Mouse (Mus musculus): ENCODE measurements around the gene Tmem174. TPM values are rescaled to one million over a fixed set of nuclear protein-coding genes. Genes with fewer than 3 reads are reported as not detected.

Gene Tmem174
- polyA plus RNA-seq, 1 experiment from 2014 or later = not detected

GRCm38 (mm10) chr13:98654129-98654939, 17.1 kb upstream of the Tmem174 start:
- no peak for DNase-seq (ENCODE audit: low spot score)
- Histone ChIP-seq H3K27me3 (ENCODE audit: low read depth, poor library complexity, severe bottlenecking) (no peaks in the 10 kb centered on the region), H3K27ac (no peak overlapping the region), H3K4me3 (no peak overlapping the region), H3K4me1 (peaks cover 14% of the 10 kb centered on the region), H3K9me3 (replicated peaks) (no peaks in the 10 kb centered on the region), H3K36me3 (no peaks in the 10 kb centered on the region)
- WGBS = 90% methylated on average over 10 of the region's 10 CpGs

GRCm38 (mm10) chr13:98652194-98652593, 15.0 kb upstream of the Tmem174 start:
- DNase-seq (ENCODE audit: low spot score) = no peak
- WGBS = 88% methylated on average over 2 of the region's 2 CpGs

DNA sequence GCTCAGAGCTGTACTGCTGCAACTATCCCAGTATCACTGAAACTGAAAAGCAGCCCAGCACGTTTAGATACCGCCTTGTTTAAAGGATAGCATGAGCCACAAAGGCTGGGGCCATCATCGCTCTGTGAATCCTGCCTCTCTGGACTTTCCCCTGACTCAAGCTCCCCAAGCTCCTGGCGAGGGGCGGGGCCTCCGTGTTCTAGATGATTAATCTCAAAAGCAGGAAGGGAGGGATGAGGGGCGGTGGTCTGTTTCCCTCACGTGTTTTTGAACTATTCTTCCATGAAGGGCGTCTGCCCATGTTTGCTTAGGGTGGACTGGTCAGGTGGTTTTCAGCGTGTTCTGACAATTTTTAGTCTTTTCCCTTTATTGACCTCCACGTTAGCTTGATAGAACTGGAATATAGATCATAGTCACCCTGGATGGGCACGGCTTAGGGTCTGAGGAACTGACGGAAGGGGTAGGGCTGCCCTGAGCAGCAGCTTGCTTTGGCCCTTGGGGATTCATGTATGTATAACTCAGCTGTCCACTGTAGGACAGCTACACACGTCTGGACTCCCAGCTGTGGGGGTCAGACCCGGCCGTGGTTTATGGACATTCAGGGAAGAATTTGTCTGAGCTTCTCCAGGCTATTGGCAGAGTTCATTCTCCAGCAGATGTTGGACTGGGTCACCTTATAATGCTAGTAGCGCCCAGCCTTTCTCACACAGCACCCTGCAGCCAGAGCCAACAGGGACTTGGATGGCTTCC, 14.2 kb upstream of the Tmem174 start:
- H3K9me3 ChIP-seq (replicated peaks) = no peaks in the 10 kb centered on the region
- H3K36me3 ChIP-seq = no peaks in the 10 kb centered on the region
- DNase-seq (ENCODE audit: low spot score) = no peak
- no peaks in the 10 kb centered on the region for H3K27me3 ChIP-seq (ENCODE audit: low read depth, poor library complexity, severe bottlenecking)
- 79% methylated on average over 17 of the region's 17 CpGs for WGBS
- H3K4me1 ChIP-seq = peaks cover 14% of the 10 kb centered on the region
- H3K4me3 ChIP-seq = no peak overlapping the region
- H3K27ac ChIP-seq = no peak overlapping the region

More at GRCm38 (mm10) chr13:98652194-98652593, 15.0 kb upstream of the Tmem174 start:
- no peaks in the 10 kb centered on the region for H3K36me3 ChIP-seq
- H3K27me3 ChIP-seq (ENCODE audit: low read depth, poor library complexity, severe bottlenecking) = no peaks in the 10 kb centered on the region
- no peak overlapping the region for H3K4me3 ChIP-seq
- no peaks in the 10 kb centered on the region for H3K9me3 ChIP-seq (replicated peaks)
- no peak overlapping the region for H3K27ac ChIP-seq
- H3K4me1 ChIP-seq = peaks cover 14% of the 10 kb centered on the region

DNA sequence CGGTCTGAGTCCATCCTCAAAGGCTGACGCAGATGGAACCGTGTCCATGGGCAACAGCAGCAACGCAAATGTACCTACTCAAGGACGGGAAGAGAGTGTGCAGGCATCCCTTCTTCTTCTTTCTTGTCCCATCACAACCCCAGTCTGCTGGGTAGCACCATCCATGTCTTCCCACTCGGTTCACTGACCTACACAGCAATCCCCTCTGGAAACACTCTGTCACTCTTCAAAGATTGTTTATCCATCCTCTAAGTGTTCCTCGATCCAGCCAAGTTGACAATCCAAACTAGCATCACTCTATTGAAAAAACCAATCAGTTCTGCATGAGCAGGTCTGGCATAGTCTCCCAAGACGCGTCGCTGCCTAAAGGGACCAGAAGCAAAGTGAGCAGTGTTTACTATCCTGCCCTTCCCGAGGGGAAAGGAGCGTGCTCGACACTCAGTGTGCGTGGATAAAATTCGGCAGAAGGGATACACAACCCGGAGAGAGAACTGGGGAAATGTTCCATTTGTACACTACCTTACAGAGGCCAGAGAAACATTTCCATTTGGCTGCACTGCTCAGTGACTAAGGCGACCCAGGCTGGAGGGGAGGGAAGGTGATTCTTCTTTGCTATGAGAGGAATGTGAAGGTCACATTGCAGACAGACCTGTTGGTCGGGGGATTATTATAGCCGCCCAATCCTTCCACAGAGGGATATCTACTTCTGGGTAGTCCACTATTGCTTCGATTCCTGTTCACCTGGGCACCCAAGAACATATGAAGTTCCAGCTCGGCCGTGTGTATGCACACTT, 10.8 kb upstream of the Tmem174 start:
- Histone ChIP-seq H3K4me3 (no peak overlapping the region), H3K27ac (no peak overlapping the region), H3K4me1 (0 out of 2 replicates have a peak, but pooled peaks cover 3% of the 10 kb centered on the region), H3K9me3 (replicated peaks) (no peaks in the 10 kb centered on the region), H3K36me3 (no peaks in the 10 kb centered on the region), H3K27me3 (ENCODE audit: low read depth, poor library complexity, severe bottlenecking) (no peaks in the 10 kb centered on the region)
- WGBS = 92% methylated on average over 22 of the region's 22 CpGs
- DNase-seq (ENCODE audit: low spot score) = no peak

- Histone ChIP-seq H3K9me3 (replicated peaks) (no peaks in the 10 kb centered on the region), H3K4me3 (no peak overlapping the region), H3K27ac (no peak overlapping the region), H3K27me3 (ENCODE audit: low read depth, poor library complexity, severe bottlenecking) (peaks cover 35% of the 10 kb centered on the region), H3K36me3 (no peaks in the 10 kb centered on the region), H3K4me1 (peaks cover 4% of the 10 kb centered on the region; the same call in 1 of the 2 replicates)
- no peak for DNase-seq (ENCODE audit: low spot score)
- WGBS = 92% methylated on average over 5 of the region's 5 CpGs
Observed at GRCm38 (mm10) chr13:98638507-98639166, 1.4 kb upstream of the Tmem174 start.

DNA sequence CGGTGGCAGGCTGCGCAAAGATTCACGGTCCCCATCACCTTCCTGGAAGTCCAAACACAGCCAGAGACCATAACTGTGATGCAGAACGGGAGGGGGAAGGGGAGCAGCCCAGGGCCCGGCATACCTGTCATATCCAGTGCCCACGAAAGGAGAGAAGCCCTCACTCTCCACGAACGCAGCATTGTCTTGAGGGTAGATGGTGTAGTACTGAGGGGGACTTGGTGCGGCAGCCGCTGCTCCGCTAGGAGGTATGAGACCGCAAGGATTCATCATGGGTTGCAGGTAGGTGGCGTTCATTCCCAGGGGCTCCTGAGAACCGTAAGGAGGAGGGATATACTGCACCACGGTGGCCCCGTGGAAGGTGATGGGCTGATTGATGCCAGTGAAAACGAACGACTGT, 639 bp downstream of the Tmem174 start:
- 65% methylated on average over 18 of the region's 18 CpGs for WGBS
- no peaks in the 10 kb centered on the region for H3K9me3 ChIP-seq (replicated peaks)

DNA sequence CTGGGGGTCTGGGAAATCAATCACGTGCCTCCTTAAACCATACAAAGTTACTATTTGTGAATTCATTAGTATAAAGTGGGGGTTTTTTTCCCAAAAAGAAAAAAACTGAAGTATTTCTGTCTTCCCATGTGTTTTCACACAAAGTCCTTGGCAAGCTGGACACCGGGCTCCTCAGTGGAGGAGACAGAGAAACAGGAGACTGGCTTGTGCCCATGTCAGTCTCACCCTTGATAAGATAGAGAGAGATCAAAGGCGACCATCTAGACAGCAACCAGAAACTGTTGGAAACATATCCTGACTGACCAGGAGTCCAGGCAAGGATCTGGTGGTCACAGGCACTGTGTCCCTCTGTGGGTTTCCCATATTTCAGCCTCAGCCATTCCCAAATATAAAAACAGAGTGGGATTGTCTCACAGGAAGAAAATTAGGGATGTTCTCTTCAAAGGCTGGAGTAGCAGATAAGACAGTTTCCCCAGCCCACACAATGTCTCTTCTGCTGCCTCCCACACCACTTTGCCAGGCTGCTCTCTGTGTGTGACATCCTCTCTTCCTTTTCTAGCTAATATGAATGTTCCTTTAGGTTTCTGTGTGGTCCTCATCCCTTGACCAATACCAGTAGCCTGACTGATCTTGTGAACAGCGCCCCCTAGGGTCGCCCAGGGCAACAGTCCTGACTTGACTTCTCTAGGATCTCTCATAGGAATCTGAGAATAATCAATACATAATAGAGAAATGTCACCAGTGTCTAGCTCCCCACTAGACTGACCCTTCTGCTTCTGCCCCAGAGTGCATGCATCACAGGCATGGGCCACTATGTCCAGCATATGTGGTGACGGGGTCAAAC, 3.3 kb downstream of the Tmem174 start:
- Histone ChIP-seq H3K4me3 (no peak overlapping the region), H3K36me3 (no peaks in the 10 kb centered on the region), H3K27ac (no peak overlapping the region), H3K4me1 (peaks cover 21% of the 10 kb centered on the region), H3K27me3 (ENCODE audit: low read depth, poor library complexity, severe bottlenecking) (peaks cover 53% of the 10 kb centered on the region), H3K9me3 (replicated peaks) (no peaks in the 10 kb centered on the region)
- 50% methylated on average over 6 of the region's 6 CpGs for WGBS
- DNase-seq (ENCODE audit: low spot score) = peak; percentile 37

More for the DNA sequence above, 639 bp downstream of the Tmem174 start:
- Histone ChIP-seq H3K27ac (no peak overlapping the region), H3K4me1 (peaks cover 13% of the 10 kb centered on the region), H3K36me3 (no peaks in the 10 kb centered on the region), H3K27me3 (ENCODE audit: low read depth, poor library complexity, severe bottlenecking) (peaks cover 35% of the 10 kb centered on the region), H3K4me3 (0 out of 2 replicates have a peak overlapping the region, but pooled peaks have one; percentile 10)
- no peak for DNase-seq (ENCODE audit: low spot score)

DNA sequence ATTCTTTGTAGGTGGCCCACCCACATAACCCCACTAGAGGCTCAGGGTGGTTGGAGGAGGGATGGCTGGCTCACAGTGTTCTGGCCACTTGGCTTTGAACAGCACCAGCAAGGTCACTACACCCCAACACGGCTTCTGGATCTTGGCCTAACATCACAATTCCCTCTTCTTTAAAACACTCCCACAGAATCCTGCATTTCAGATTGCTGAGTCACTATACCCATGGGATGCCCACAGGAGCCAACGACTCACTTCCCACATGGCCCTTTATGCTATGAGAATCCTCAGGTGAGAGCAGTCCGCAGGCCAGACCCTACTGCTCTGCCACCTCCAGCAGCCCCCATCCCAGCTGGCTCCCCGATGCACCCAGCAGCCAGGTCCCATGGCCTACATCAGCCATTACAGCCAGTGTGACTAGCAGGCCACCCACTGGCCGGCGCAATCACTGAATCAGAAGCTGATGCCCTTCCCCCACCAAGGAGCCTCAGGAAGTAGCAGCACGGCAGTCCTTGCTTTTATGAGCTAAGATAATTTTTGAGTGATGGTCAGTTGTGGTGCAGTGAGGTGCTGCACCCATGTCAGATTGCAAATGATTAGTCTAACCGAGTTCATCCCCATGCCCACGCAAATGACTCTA, 4.8 kb downstream of the Tmem174 start:
- H3K27me3 ChIP-seq (ENCODE audit: low read depth, poor library complexity, severe bottlenecking) = peaks cover 55% of the 10 kb centered on the region
- peaks cover 21% of the 10 kb centered on the region for H3K4me1 ChIP-seq
- H3K9me3 ChIP-seq (replicated peaks) = no peaks in the 10 kb centered on the region
- WGBS = 76% methylated on average over 9 of the region's 9 CpGs
- no peak overlapping the region for H3K27ac ChIP-seq
- H3K36me3 ChIP-seq = no peaks in the 10 kb centered on the region
- DNase-seq (ENCODE audit: low spot score) = no peak
- no peak overlapping the region for H3K4me3 ChIP-seq

GRCm38 (mm10) chr13:98631105-98631838, 5.9 kb downstream of the Tmem174 start:
- 42% methylated on average over 20 of the region's 20 CpGs for WGBS
- H3K27ac ChIP-seq = peak overlapping the region; percentile 9; the same call in 1 of the 2 replicates
- no peaks in the 10 kb centered on the region for H3K36me3 ChIP-seq
- no peaks in the 10 kb centered on the region for H3K9me3 ChIP-seq (replicated peaks)
- peaks cover 43% of the 10 kb centered on the region for H3K27me3 ChIP-seq (ENCODE audit: low read depth, poor library complexity, severe bottlenecking)
- peaks cover 18% of the 10 kb centered on the region for H3K4me1 ChIP-seq
- peak; percentile 45 for DNase-seq (ENCODE audit: low spot score)
- no peak overlapping the region for H3K4me3 ChIP-seq

DNA sequence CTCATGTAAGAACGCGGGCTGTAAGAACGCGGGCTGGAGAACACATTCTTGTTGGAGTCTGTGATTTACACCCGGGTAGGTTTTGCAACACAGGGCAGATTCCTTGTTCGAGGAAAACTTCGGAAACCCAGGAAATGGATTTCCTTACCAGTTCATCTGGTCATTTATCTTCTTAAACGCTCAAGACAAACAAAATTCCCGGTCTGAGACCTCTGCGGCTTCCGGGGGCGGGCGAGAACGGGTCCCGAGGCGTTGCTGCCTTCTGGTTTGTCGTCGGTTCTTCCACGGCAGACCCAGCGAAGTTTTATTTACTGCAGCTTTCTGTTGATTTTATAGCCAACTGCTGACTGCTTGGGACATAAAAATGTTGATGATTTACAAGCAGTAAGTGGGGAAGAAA, 10.5 kb downstream of the Tmem174 start:
- peaks cover 13% of the 10 kb centered on the region for H3K4me1 ChIP-seq
- no peak overlapping the region for H3K4me3 ChIP-seq
- 62% methylated on average over 20 of the region's 20 CpGs for WGBS
- H3K27me3 ChIP-seq (ENCODE audit: low read depth, poor library complexity, severe bottlenecking) = peaks cover 47% of the 10 kb centered on the region
- no peak overlapping the region for H3K27ac ChIP-seq
- H3K36me3 ChIP-seq = no peaks in the 10 kb centered on the region
- H3K9me3 ChIP-seq (replicated peaks) = no peaks in the 10 kb centered on the region
- peak; percentile 53 for DNase-seq (ENCODE audit: low spot score)

GRCm38 (mm10) chr13:98624506-98624905, 12.7 kb downstream of the Tmem174 start:
- no peak overlapping the region for H3K4me3 ChIP-seq
- H3K9me3 ChIP-seq (replicated peaks) = no peaks in the 10 kb centered on the region
- no peak overlapping the region for H3K27ac ChIP-seq
- no peaks in the 10 kb centered on the region for H3K36me3 ChIP-seq
- H3K27me3 ChIP-seq (ENCODE audit: low read depth, poor library complexity, severe bottlenecking) = peaks cover 35% of the 10 kb centered on the region; the same call in 1 of the 2 replicates
- WGBS = 90% methylated on average over 10 of the region's 10 CpGs
- peaks cover 3% of the 10 kb centered on the region; the same call in 1 of the 2 replicates for H3K4me1 ChIP-seq
- no peak for DNase-seq (ENCODE audit: low spot score)
